Mouse (Mus musculus): ENCODE results near the gene Klhl3. TPM values are rescaled to one million over a fixed set of nuclear protein-coding genes. Genes with fewer than 3 reads are reported as not detected.

The Klhl3 gene
- polyA plus RNA-seq, 1 experiment from 2014 or later: 4.3 TPM

GRCm38 (mm10) chr13:58053628-58054027 lies 59.8 kb downstream of the Klhl3 start:
- no peak overlapping the region for H3K4me3 ChIP-seq (replicated peaks)
- no peaks in the 10 kb centered on the region for H3K27me3 ChIP-seq
- whole genome bisulfite sequencing: 74% methylated on average over 4 of the region's 4 CpGs
- H3K9me3 ChIP-seq: 0 out of 2 replicates have a peak, but pooled peaks cover 3% of the 10 kb centered on the region
- peaks cover 11% of the 10 kb centered on the region; the same call in 1 of the 2 replicates for H3K4me1 ChIP-seq
- ATAC-seq (ENCODE audit: low FRiP score): no peak
- H3K27ac ChIP-seq: no peak overlapping the region
- H3K9ac ChIP-seq: no peak overlapping the region
- no peak overlapping the region for H3K4me2 ChIP-seq
- H3K36me3 ChIP-seq (replicated peaks): no peaks in the 10 kb centered on the region

GRCm38 (mm10) chr13:58051654-58052053 lies 61.7 kb downstream of the Klhl3 start:
- H3K9ac ChIP-seq: no peak overlapping the region
- H3K27me3 ChIP-seq: no peaks in the 10 kb centered on the region
- no peak for ATAC-seq (ENCODE audit: low FRiP score)
- H3K27ac ChIP-seq: no peak overlapping the region
- H3K4me2 ChIP-seq: no peak overlapping the region
- H3K9me3 ChIP-seq: 0 out of 2 replicates have a peak, but pooled peaks cover 3% of the 10 kb centered on the region
- no peak overlapping the region for H3K4me3 ChIP-seq (replicated peaks)
- H3K4me1 ChIP-seq: no peaks in the 10 kb centered on the region
- WGBS: 84% methylated on average over 10 of the region's 10 CpGs
- no peaks in the 10 kb centered on the region for H3K36me3 ChIP-seq (replicated peaks)

DNA sequence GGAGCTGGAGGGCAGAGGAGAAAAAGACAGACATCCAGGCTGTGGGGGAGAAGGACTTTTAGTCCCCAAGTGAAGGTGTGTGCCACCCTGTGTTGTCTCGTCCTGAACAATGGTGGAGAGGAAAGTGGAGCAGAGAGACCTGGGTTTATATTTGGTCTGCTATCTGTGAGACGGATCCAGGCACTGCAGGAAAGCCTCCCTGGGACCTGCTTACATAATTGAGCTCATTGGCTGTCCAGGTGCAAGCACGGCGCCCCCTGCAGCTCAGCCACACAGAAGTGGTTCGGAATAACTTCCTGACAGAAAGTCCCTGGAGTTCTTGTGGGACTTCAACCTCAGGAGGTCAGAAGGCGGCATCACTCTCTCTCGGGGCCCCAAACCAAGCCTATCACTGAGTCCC lies 62.1 kb downstream of the Klhl3 start:
- H3K36me3 ChIP-seq (replicated peaks): no peaks in the 10 kb centered on the region
- H3K4me1 ChIP-seq: no peaks in the 10 kb centered on the region
- no peaks in the 10 kb centered on the region for H3K9me3 ChIP-seq
- ATAC-seq (ENCODE audit: low FRiP score): no peak
- H3K27ac ChIP-seq: no peak overlapping the region
- 49% methylated on average over 7 of the region's 7 CpGs for WGBS
- no peak overlapping the region for H3K4me2 ChIP-seq
- H3K9ac ChIP-seq: no peak overlapping the region
- no peaks in the 10 kb centered on the region for H3K27me3 ChIP-seq
- H3K4me3 ChIP-seq (replicated peaks): no peak overlapping the region

GRCm38 (mm10) chr13:58049121-58049520 lies 64.3 kb downstream of the Klhl3 start:
- WGBS: 76% methylated on average over 5 of the region's 5 CpGs
- no peak overlapping the region for H3K4me2 ChIP-seq
- H3K9me3 ChIP-seq: no peaks in the 10 kb centered on the region
- H3K4me1 ChIP-seq: no peaks in the 10 kb centered on the region
- H3K4me3 ChIP-seq (replicated peaks): no peak overlapping the region
- no peak overlapping the region for H3K9ac ChIP-seq
- ATAC-seq (ENCODE audit: low FRiP score): no peak
- no peak overlapping the region for H3K27ac ChIP-seq
- no peaks in the 10 kb centered on the region for H3K36me3 ChIP-seq (replicated peaks)
- no peaks in the 10 kb centered on the region for H3K27me3 ChIP-seq

DNA sequence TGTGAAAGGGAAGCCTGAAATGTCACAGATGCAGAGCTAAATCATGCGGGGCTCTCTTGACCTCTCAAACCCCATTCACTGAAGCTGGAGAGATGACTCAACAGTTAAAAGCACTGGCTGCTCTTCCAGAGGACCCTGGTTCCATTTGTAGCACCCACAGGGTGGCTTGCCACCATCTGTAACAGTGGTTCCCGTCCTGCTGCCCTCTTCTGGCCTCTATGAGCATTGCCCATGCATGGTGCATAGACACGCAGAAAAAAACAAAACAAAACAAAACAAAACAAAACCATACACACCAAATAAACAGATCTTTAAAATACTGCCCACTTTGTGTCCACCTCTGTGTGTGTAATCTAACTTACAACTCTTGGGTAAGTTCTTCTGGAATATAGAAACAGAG lies 65.3 kb downstream of the Klhl3 start:
- Histone ChIP-seq H3K4me1 (no peaks in the 10 kb centered on the region), H3K9me3 (no peaks in the 10 kb centered on the region), H3K9ac (no peak overlapping the region), H3K36me3 (replicated peaks) (no peaks in the 10 kb centered on the region), H3K27ac (no peak overlapping the region), H3K4me3 (replicated peaks) (no peak overlapping the region), H3K4me2 (no peak overlapping the region), H3K27me3 (no peaks in the 10 kb centered on the region)
- WGBS: 89% methylated on average over 3 of the region's 3 CpGs
- no peak for ATAC-seq (ENCODE audit: low FRiP score)

DNA sequence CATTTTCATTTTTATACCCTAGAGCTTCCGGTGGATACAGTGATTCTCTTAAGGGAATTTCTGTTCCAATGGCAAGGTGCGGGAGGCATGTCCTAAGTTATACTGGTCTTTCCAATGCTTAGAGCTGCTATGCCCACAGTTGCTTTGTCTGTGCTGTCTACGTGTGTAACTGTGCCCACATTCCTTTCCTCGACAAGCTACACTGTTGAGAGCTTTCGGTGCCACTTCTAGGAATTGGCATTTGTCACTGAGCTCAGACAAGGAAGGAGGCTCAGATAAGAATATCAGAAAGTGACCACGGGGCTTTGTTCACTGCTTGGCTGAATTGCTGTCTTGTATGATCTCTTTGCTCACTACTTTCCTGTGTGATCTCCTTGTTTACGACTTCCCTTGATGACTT lies 67.2 kb downstream of the Klhl3 start:
- no peak overlapping the region for H3K9ac ChIP-seq
- no peak for ATAC-seq (ENCODE audit: low FRiP score)
- no peak overlapping the region for H3K27ac ChIP-seq
- H3K27me3 ChIP-seq: no peaks in the 10 kb centered on the region
- H3K4me1 ChIP-seq: no peaks in the 10 kb centered on the region
- H3K36me3 ChIP-seq (replicated peaks): no peaks in the 10 kb centered on the region
- no peak overlapping the region for H3K4me3 ChIP-seq (replicated peaks)
- H3K4me2 ChIP-seq: no peak overlapping the region
- no peaks in the 10 kb centered on the region for H3K9me3 ChIP-seq
- 96% methylated on average over 7 of the region's 7 CpGs for WGBS

DNA sequence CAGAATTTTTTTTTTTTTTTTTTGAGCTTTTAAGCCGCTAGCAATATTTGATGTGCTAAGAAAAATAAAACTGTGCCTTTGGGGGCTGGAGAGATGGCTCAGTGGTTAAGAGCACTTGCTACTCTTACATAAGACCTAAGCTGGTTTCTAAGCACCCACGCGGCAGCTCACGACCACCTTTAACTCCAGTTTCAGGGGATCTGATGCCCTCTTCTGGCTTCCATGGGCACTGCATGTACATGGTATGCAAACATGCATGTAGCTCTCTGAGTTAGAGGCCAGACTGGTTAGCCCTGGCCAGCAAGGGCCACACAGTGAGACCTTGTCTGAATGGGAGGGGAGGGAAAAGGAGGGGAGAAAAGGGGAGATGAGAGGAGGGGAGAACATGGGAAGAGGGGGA lies 68.1 kb downstream of the Klhl3 start:
- H3K4me1 ChIP-seq: no peaks in the 10 kb centered on the region
- H3K36me3 ChIP-seq (replicated peaks): no peaks in the 10 kb centered on the region
- no peak overlapping the region for H3K27ac ChIP-seq
- H3K4me2 ChIP-seq: no peak overlapping the region
- 55% methylated on average over 4 of the region's 4 CpGs for WGBS
- H3K4me3 ChIP-seq (replicated peaks): no peak overlapping the region
- no peak for ATAC-seq (ENCODE audit: low FRiP score)
- no peaks in the 10 kb centered on the region for H3K9me3 ChIP-seq
- no peak overlapping the region for H3K9ac ChIP-seq
- no peaks in the 10 kb centered on the region for H3K27me3 ChIP-seq

GRCm38 (mm10) chr13:58043278-58043677 lies 70.1 kb downstream of the Klhl3 start:
- Histone ChIP-seq H3K36me3 (replicated peaks) (no peaks in the 10 kb centered on the region), H3K4me2 (no peak overlapping the region), H3K4me1 (no peaks in the 10 kb centered on the region), H3K27ac (no peak overlapping the region), H3K4me3 (replicated peaks) (no peak overlapping the region), H3K27me3 (no peaks in the 10 kb centered on the region), H3K9ac (no peak overlapping the region), H3K9me3 (no peaks in the 10 kb centered on the region)
- no peak for ATAC-seq (ENCODE audit: low FRiP score)
- 93% methylated on average over 8 of the region's 8 CpGs for WGBS

DNA sequence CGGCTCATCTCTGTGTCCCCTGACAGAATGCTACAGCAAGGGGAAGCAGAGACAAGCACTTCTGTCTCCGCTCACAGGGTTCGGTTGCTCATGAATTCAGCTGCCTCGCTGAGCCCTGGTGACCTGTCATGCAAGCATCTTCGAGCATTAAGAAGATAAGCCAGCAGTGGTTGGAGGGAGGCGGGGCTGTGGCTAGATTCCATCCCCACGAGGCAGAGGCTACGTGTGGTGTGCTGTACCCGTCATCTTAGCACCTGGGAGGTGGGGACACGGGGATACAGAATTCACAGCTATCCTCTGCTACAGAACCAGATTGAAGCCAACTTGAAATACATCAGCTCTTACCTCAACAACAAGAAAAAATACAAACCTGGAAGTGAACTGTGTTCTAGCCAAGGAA lies 73.3 kb downstream of the Klhl3 start:
- H3K36me3 ChIP-seq (replicated peaks): no peaks in the 10 kb centered on the region

GRCm38 (mm10) chr13:58037506-58037905 lies 75.9 kb downstream of the Klhl3 start:
- Histone ChIP-seq H3K36me3 (replicated peaks) (0 out of 2 replicates have a peak, but pooled peaks cover 4% of the 10 kb centered on the region), H3K9ac (no peak overlapping the region), H3K4me3 (replicated peaks) (no peak overlapping the region), H3K27me3 (no peaks in the 10 kb centered on the region), H3K4me2 (no peak overlapping the region), H3K27ac (no peak overlapping the region), H3K9me3 (no peaks in the 10 kb centered on the region), H3K4me1 (no peaks in the 10 kb centered on the region)
- WGBS: 75% methylated on average over 8 of the region's 8 CpGs
- no peak for ATAC-seq (ENCODE audit: low FRiP score)

More for the DNA sequence above, 73.3 kb downstream of the Klhl3 start:
- no peak overlapping the region for H3K4me3 ChIP-seq (replicated peaks)
- H3K27ac ChIP-seq: no peak overlapping the region
- no peak overlapping the region for H3K4me2 ChIP-seq
- no peaks in the 10 kb centered on the region for H3K4me1 ChIP-seq
- no peak overlapping the region for H3K9ac ChIP-seq
- no peak for ATAC-seq (ENCODE audit: low FRiP score)
- 76% methylated on average over 10 of the region's 10 CpGs for WGBS
- no peaks in the 10 kb centered on the region for H3K9me3 ChIP-seq
- no peaks in the 10 kb centered on the region for H3K27me3 ChIP-seq

GRCm38 (mm10) chr13:58035470-58036156 lies 77.8 kb downstream of the Klhl3 start:
- no peak overlapping the region for H3K4me3 ChIP-seq (replicated peaks)
- no peak for ATAC-seq (ENCODE audit: low FRiP score)
- 75% methylated on average over 10 of the region's 10 CpGs for WGBS

GRCm38 (mm10) chr13:58034985-58035384 lies 78.4 kb downstream of the Klhl3 start:
- 98% methylated on average over 3 of the region's 3 CpGs for WGBS
- Histone ChIP-seq H3K4me2 (no peak overlapping the region), H3K9ac (no peak overlapping the region), H3K4me1 (no peaks in the 10 kb centered on the region), H3K9me3 (no peaks in the 10 kb centered on the region), H3K4me3 (replicated peaks) (no peak overlapping the region), H3K27me3 (no peaks in the 10 kb centered on the region), H3K27ac (no peak overlapping the region), H3K36me3 (replicated peaks) (0 out of 2 replicates have a peak, but pooled peaks cover 4% of the 10 kb centered on the region)
- no peak for ATAC-seq (ENCODE audit: low FRiP score)

More at GRCm38 (mm10) chr13:58035470-58036156, 77.8 kb downstream of the Klhl3 start:
- 0 out of 2 replicates have a peak, but pooled peaks cover 4% of the 10 kb centered on the region for H3K36me3 ChIP-seq (replicated peaks)
- H3K4me2 ChIP-seq: no peak overlapping the region
- H3K27me3 ChIP-seq: no peaks in the 10 kb centered on the region
- H3K9ac ChIP-seq: no peak overlapping the region
- H3K27ac ChIP-seq: no peak overlapping the region
- H3K9me3 ChIP-seq: no peaks in the 10 kb centered on the region
- H3K4me1 ChIP-seq: no peaks in the 10 kb centered on the region

GRCm38 (mm10) chr13:58034507-58034906 lies 78.9 kb downstream of the Klhl3 start:
- Histone ChIP-seq H3K4me1 (no peaks in the 10 kb centered on the region), H3K27ac (no peak overlapping the region), H3K36me3 (replicated peaks) (0 out of 2 replicates have a peak, but pooled peaks cover 4% of the 10 kb centered on the region), H3K4me3 (replicated peaks) (no peak overlapping the region), H3K9ac (no peak overlapping the region), H3K27me3 (no peaks in the 10 kb centered on the region), H3K4me2 (no peak overlapping the region), H3K9me3 (no peaks in the 10 kb centered on the region)
- no peak for ATAC-seq (ENCODE audit: low FRiP score)
- WGBS: 90% methylated on average over 6 of the region's 6 CpGs
